Mouse (Mus musculus) MEL (cell line): ENCODE measurements around the gene Ccn1.

ENCODE experiments used
- CTCF ChIP-seq, 3 experiments: IDR thresholded peaks in 2 of 3; conservative IDR thresholded peaks in 1 of 3; 2 replicates each; pipeline ENCODE4 v1.5.1; 2011 to 2012; ENCODE audit warnings: low read length in 3 of 3, low read depth in 2 of 3, mild to moderate bottlenecking in 2 of 3, improper control_type of control experiment in 1 of 3, inconsistent platforms in 1 of 3, mixed read lengths in 1 of 3, moderate library complexity in 1 of 3; ENCODE audit not compliant: control insufficient read depth in 1 of 3, insufficient read depth in 1 of 3, poor library complexity in 1 of 3, severe bottlenecking in 1 of 3
- ETS1 ChIP-seq: IDR thresholded peaks from 2 replicates; pipeline ENCODE4 v1.6.1; 2012; ENCODE audit warnings: low read depth, mild to moderate bottlenecking, inconsistent platforms, low read length, improper control_type of control experiment, moderate library complexity
- GATA1 ChIP-seq: IDR thresholded peaks from 2 replicates; pipeline ENCODE4 v1.6.1; 2011; ENCODE audit warnings: low read depth, low read length, improper control_type of control experiment
- MAX ChIP-seq: IDR thresholded peaks from 2 replicates; pipeline ENCODE4 v1.6.1; 2011; ENCODE audit warnings: low read length, improper control_type of control experiment
- POLR2AphosphoS2 ChIP-seq: IDR thresholded peaks from 2 replicates; pipeline ENCODE4 v1.6.1; 2011; ENCODE audit warnings: low read length, improper control_type of control experiment
- RAD21 ChIP-seq: IDR thresholded peaks from 2 replicates; pipeline ENCODE4 v1.6.1; 2011; ENCODE audit warnings: mild to moderate bottlenecking, low read depth, low read length, improper control_type of control experiment
- ZKSCAN1 ChIP-seq: IDR thresholded peaks from 2 replicates; pipeline ENCODE4 v1.6.1; 2012; ENCODE audit warnings: low read depth, mild to moderate bottlenecking, inconsistent platforms, low read length, improper control_type of control experiment, moderate library complexity
- ZNF384 ChIP-seq: IDR thresholded peaks from 2 replicates; pipeline ENCODE4 v1.6.1; 2012; ENCODE audit warnings: low read depth, mild to moderate bottlenecking, inconsistent platforms, low read length, improper control_type of control experiment

DNA sequence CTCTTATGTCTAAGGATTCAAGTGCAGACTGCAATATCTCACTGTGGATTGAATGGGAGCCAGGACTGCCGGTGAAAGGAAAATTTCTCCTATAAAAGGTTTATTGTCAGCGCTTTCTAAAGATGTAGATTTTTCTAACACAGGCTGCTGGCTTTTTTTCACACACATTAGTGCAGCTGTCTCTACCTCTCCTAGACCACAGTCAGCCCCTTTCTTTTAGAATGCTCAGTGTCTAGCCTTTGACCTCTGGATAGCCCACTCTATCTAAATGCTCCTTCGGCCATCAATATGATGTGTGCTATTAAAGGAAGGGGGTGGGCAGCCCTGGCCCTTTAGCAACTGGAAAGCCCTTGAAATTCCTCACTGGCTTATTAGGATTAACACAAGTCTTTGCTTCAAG, 3.8 kb downstream of the Ccn1 start:
- no peak for TF ChIP-seq RAD21
- TF ChIP-seq POLR2AphosphoS2, result no peak
- no peak for TF ChIP-seq GATA1
- TF ChIP-seq CTCF (IDR thresholded peaks at IDR 0.05 in 2 of 3, conservative IDR thresholded peaks at IDR 0.05 in 1 of 3; ENCODE audit: control insufficient read depth in 1 of 3, insufficient read depth in 1 of 3, low read depth in 2 of 3, low read length in 3 of 3, poor library complexity in 1 of 3, severe bottlenecking in 1 of 3), result no peak
- no peak for TF ChIP-seq MAX
- TF ChIP-seq ZNF384, result no peak
- no peak for TF ChIP-seq ETS1
- TF ChIP-seq ZKSCAN1, result no peak
